Comparison of ENCODE assay signal across 8 mouse cellular contexts in the genomic region with DNA sequence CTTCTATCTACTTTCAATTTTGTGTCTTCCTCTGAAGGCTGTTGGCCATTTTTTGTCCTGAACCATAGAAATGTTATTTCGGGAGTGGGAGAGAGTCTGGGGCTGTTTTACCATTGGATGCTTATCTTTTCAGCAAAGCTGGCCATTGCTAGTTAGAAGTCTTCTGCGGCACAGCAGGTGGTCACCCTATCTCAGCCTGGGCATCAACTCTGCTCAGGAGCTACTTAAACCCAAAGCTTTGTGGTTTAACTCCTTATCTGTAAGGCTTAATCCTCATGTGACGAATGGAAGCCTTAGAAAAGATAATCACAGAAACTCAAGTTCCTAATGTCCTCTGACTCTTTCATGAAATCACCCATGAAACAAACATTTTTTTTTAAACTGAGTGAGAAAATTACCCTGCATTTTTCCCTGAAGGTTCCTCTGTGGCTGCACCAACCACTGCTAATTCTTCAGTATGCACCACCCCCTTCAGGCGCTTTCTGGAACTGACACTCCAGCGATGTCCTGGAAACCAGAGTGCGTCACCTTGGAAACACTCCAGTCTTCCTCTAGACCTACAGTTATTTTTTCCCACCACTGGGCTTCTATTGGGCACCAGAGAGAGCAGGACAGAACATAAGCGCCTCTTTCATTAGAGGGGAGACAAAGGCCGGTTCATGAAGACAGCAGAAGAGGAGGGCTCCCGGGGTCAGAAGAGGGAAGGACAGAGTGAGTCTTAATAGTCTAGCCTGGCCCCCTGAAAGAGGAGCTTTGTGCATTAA.
A peak's percentile ranks its signal among the peaks of the same experiment; 100 is the strongest.
DNase-seq lines count a peak whose midpoint lies in the region; ATAC-seq lines count a peak whose summit lies in the region.

No protein-coding gene starts in this region.

- peaks cover 7% of the 10 kb centered on the region; the same call in 1 of the 2 replicates for H3K4me1 ChIP-seq in hindbrain, embryonic 13.5 days (replicated peaks)

- H3K9ac ChIP-seq in hindbrain, embryonic 13.5 days = no peak overlapping the region

- no peak overlapping the region for H3K4me3 ChIP-seq in hindbrain, embryonic 13.5 days

- peak; percentile 94 for ATAC-seq in hindbrain, embryonic 13.5 days (ENCODE audit: low FRiP score)

- 0 out of 2 replicates have a peak, but pooled peaks cover 4% of the 10 kb centered on the region for H3K27me3 ChIP-seq in hindbrain, embryonic 13.5 days

- H3K4me2 ChIP-seq in hindbrain, embryonic 13.5 days = no peak overlapping the region

- no peaks in the 10 kb centered on the region for H3K36me3 ChIP-seq in hindbrain, embryonic 13.5 days

- no peaks in the 10 kb centered on the region for H3K9me3 ChIP-seq in hindbrain, embryonic 13.5 days

- WGBS in hindbrain, embryonic 13.5 days = 15% methylated on average over 9 of the region's 9 CpGs

- H3K27ac ChIP-seq in hindbrain, embryonic 13.5 days = peak overlapping the region; percentile 55; the same call in 1 of the 2 replicates

- DNase-seq in WW6 (ENCODE audit: low read depth, low spot score) = peak; percentile 43
- peak; percentile 91 to 93 for DNase-seq in cerebellum, postnatal 25 days
- DNase-seq in frontal cortex, postnatal 36 days (ENCODE audit: low spot score in 2 of 2) = peak; percentile 85 to 93
- DNase-seq in layer of hippocampus, postnatal 10 days (ENCODE audit: low spot score in 2 of 2) = peak; percentile 95
- peak; percentile 72 for DNase-seq in lung, postnatal 14 days
- peak; percentile 94 for DNase-seq in right cerebral cortex, adult 2 months (ENCODE audit: low spot score in 2 of 2)
- DNase-seq in spleen, postnatal 36 days (ENCODE audit: low spot score in 2 of 2) = no peak

Comparison
In these comparisons a context has a peak if more than half of its experiments do, and no peak if none do; other contexts are left out.
1. DNase-seq: peak in WW6 (single experiment), cerebellum, postnatal 25 days (2 of 2), frontal cortex, postnatal 36 days (2 of 2), layer of hippocampus, postnatal 10 days (2 of 2), lung, postnatal 14 days (single experiment) and right cerebral cortex, adult 2 months (2 of 2); none in spleen, postnatal 36 days (0 of 2).